Mouse (Mus musculus) lung, adult 2 months (tissue): Measurements from ENCODE around the gene 2810006K23Rik.

Experiments used
- CTCF ChIP-seq: fragments of 200-500 bp; IDR thresholded peaks from 2 replicates; pipeline ENCODE4 v1.5.1; 2011; ENCODE audit warnings: mild to moderate bottlenecking, low read length, control low read depth; ENCODE audit not compliant: insufficient read depth
- POLR2A ChIP-seq: fragments of 200-500 bp; IDR thresholded peaks from 2 replicates; pipeline ENCODE4 v1.6.1; 2011; ENCODE audit warnings: low read depth, mild to moderate bottlenecking, control low read depth, low read length, borderline replicate concordance; ENCODE audit errors: extremely low read depth

GRCm38 (mm10) chr5:124337103-124337502 lies 9.2 kb downstream of the 2810006K23Rik start:
- TF ChIP-seq CTCF (no peak), POLR2A (no peak)
